Mouse (Mus musculus) embryo, embryonic 10.5 days (tissue): ENCODE measurements around the gene Tff2.

Source experiments
- DNase-seq: peaks from one replicate; pipeline ENCODE4 v3.0.0-alpha.2; 2015; ENCODE audit warnings: low spot score

The Tff2 gene

DNA sequence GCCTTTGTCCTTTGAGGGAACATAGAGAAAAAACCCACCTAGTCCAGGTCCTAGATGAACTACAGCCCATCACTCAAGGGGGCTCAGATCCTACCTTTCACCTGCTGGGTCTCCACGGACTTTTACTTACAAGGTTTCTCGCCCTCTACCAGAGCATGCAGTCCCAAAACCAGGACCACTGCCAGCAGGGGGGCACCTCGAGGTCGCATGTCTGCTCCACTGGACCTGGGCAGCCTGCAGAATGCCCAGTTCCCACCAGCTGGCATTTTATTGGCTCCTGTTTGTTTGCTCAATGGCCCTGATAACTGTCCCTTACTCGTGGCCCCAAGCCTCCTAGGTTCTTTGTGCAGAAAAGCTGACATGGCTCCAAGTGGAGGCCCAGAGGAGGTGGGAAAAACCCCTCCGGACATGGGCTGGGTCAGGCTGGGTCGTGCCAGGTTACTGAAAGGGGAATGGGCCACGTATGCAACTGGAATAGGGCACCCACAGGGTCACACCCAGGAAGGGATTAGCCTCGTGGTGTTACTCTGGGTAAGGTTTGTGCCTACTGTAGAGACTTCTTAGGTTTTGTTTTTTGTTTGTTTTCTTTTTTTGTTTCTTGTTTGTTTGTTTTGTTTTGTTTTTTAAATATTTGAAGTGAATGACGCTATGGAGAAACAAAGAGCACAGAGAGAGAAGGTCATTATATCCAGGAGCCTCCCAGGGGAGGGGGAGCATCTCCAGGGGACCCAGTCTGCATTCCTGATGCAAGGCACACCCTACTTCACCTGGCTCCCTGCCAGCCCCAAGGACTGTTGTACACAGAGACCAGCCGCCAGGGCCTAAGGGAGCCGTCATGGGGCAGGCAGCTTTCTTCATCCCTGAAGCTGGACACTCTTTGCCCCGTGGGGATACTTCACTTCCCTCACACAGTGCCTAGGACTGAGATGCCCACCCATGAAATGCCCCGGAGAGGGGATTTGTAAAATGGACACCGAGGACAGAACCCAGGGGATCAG lies at the start of gene Tff2:
Gene Tff2 (minus strand): TSS at position 243 of the 998 bp plus-strand sequence.
- no peak for DNase-seq

- DNase-seq, result no peak
Measured at GRCm38 (mm10) chr17:31193360-31193759, 49.3 kb upstream of the Tff2 start.

DNA sequence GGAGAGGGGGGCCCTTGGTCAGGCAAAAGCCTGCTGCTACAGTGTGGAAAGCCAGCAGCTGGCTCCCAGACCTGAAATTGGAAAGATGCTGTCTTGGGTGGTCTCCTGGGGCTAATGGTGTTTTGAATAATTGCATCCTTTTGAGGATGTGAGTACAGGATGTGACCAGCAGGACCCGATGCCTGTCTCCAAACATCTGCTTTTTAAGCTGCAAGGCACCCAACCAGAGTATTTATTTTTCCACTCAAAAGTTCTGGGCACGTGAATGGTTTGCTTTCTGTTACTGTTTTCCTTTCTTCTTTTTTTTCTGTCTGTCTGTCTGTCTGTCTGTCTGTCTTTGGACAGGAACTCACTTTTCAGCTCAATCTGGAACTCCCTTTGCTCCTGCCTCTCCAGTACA lies 48.6 kb upstream of the Tff2 start:
- DNase-seq, result peak; percentile 15

DNA sequence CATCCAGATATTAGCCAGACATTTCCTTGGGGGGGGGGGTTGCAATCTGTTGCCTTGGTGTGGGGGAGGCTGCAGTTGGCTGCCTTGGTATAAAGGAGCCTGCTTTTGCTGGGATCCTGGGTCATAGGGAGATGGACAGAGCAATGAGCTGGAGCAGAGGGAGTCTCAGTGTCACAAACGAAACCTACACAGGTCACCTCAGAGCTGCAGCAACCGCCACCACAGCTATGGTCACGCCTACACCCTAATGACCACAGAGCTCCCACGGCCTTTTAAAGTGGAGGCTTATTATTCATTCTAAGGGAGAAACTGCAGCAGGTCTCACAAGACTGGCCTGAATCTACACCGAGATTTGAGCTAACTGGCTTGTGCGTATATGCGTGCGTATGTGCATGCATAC lies 47.7 kb upstream of the Tff2 start:
- DNase-seq, result no peak

- peak; percentile 82 for DNase-seq
Measured at GRCm38 (mm10) chr17:31187370-31187769, 43.3 kb upstream of the Tff2 start.

GRCm38 (mm10) chr17:31184269-31184990 lies 40.3 kb upstream of the Tff2 start:
- no peak for DNase-seq

GRCm38 (mm10) chr17:31183180-31183974 lies 39.3 kb upstream of the Tff2 start:
- no peak for DNase-seq

DNA sequence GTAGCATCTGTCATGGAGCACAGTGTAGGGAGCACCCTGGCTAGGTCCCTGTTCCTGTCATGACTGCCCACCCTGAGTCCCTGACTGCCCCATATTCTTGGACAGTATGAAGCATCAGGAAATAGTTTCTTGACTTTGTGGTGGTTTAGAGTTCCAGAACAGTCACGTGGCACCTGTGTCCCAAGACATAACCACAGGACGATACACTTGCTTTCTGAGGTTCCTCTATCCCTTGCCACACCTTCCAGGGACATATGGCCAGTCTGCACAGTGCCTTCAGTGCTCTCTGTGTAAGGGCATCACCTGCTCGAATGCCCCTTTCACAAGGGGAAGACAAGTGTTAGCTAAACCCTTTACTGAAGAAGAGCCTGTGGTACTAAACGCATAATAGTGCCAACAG lies 37.4 kb upstream of the Tff2 start:
- DNase-seq, result no peak

DNA sequence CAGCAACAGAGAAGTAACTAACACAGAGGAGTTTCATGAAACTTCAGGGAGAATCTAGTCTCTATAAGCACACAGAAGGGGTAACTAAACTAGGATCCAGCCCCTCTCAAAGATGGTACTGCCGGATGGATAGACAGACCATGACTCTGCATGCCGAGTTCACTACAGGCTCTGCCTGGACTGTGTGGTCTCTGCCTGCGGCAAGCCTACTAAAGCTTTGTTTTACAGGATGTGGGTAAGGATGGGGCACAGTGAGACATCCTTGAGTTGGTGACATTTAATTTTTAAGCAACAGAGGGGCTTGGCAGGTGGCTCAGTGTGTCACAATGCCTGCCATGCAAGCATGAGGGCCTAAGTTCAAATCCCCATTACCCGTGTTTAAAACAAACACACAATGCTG lies 32.2 kb upstream of the Tff2 start:
- DNase-seq, result no peak

DNA sequence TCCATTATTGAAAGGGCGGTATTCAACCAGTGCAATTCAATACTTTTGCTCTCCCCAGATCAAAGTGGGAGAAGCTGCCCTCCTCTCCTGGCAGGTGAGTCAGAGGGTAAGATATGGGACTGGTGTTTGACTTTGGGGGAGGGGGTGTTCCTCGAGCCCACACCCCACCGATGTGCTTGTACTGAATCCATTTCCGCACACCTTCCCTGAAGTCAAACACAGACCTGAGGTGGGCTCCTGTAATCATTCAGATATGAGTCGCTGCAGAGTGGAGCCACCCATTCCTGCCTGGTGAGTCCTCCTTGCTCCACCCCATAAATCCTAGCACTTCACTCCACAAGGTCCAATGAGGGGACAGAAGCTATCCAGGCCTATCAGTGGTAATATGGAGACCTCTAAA lies 25.7 kb upstream of the Tff2 start:
- no peak for DNase-seq

DNA sequence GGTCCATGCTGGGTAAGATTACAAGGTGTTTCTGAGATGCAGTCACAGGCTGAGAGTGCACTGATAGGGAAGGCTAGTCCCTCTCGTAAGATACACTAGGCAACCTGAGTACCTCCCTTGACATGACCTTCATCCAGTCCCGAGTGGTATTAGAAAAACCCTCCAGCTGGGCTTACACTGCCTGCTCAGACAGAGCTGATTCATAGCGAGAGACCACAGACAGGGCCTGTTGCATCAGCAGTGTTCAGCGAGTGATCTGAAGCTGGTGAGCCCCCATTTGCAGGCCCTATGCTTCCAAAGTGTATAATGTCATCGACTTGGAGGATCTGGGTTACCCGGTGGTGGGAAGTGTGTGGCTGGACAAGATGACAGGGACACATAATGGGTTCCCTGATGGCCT lies 21.0 kb upstream of the Tff2 start, which contains the start of gene Tff1:
Gene Tff1 (minus strand): TSS at position 151 of the 400 bp plus-strand sequence.
- DNase-seq, result no peak

- no peak for DNase-seq
Measured at GRCm38 (mm10) chr17:31163821-31164220, 19.7 kb upstream of the Tff2 start.

DNA sequence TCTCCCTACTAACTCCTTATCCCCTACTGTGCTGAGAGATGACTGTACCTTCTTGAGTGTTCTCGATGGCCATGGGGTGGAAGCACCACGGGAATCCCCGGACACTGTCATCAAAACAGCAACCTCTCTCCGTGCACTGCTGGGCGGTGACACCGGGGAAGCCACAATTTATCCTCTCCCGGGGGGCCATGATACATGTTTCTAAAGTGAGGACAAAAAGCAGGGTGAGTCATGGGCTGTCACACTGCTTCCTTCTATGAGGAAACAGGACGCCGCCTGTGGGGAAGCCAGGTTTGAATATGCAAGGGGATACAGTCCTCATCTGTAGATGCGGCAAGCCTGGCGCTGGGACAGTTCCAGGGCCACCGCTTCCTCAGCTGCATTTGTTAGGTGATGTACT lies 18.5 kb upstream of the Tff2 start:
- no peak for DNase-seq

GRCm38 (mm10) chr17:31160291-31160690 lies 16.2 kb upstream of the Tff2 start:
- DNase-seq, result no peak

DNA sequence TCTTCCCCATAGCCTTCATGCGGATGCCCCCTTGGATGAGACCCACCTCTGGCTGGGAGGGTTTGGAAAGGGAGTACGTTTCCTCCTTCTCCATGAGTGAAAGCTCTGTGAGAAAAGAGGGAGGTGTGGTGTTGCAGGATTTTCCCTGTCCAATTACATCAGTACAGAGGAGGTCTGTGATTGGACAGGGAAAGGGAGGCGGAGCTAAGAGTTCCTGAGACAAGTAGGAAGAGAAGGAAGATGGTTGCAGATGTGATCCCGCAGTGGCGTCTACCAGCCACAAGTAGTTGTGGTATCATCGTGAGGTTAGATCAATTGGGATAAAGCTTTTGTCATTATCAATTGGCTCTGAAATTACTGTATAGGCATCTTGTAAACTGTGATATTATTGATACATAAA lies 13.8 kb upstream of the Tff2 start:
- no peak for DNase-seq

DNA sequence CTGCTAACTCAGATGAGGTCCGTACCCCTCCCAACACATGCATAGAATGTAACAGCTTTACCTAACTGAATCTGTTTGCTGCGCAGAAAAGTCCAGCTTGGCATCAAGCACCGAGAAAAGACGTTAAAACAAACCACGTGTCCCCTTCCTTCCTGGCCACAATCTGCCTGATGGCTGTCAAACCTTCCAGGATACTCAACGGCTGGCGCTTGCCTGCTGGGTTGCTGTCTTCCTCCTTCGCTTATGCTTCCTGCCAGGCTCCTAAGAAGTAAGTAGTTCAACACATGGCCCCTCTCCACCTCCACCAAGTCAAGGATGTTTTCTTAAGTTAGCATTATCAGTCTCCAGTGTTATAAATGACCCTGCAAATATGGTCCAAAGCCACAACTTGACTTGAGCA lies 9.7 kb upstream of the Tff2 start:
- no peak for DNase-seq

DNA sequence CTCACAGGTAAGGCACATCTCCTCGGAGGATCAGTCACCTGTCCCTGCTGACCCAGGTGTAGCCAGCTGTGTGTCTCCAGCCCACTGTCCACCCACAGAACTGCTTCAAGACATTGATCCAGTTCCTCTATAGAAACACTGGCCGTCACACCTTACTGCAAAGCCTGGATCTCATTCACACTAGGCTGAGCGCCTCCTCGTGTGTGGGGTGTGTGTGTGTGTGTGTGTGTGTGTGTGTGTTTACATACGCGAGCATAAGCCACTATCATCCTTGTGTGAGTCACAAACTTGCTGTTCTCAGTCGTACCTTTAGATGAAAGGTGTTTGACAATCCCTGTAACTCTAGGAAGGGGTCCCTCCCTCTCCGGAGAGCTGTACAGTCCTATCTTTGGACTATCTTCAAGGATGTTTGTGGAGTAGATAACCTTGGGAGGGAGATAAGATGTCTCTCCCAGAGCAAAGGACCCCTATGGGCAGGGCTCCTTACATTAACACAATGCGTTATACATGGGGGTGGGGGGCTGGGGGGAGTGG lies 9.0 kb upstream of the Tff2 start:
- no peak for DNase-seq

DNA sequence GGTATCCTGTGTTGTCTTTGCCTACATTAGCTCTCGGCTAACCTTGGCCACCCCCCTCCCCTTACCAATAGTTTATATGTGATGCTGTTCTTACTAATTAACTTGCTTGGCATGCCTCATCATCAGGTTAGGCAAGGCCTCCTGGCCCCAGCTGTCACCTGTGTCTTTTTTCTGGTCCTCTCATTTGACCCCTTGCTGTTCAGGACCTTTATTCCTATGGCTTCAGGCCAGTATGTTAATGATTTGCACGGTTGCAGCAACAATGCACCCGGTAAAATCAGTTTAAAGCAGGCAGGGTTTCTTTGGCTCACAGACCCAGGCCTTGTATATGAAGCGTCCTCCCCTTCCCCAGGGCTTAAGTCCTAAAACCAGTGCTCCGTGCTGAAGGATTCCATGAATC lies 8.4 kb upstream of the Tff2 start:
- no peak for DNase-seq

- no peak for DNase-seq
Measured at GRCm38 (mm10) chr17:31145998-31146397, 1.9 kb upstream of the Tff2 start.

DNA sequence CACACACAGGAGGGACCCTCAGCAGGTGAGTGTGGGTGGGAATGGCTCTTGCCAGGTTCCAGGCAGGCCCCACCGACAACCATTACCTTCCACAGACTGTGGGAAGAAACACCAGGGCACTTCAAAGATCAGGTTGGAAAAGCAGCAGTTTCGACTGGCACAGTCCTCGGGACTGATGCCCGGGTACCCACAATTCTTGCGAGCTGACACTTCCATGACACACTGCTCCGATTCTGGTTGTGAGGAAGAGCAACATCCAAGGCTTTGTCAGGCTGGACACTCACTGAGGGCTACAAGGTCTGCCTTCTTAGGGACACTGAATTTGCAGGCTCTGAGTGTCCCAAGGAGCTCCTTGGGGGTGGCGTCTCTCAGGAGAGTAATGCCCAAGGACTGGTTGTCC lies 2.0 kb downstream of the Tff2 start:
- DNase-seq, result no peak

- DNase-seq, result peak; percentile 85
Measured at GRCm38 (mm10) chr17:31138398-31138797, 5.7 kb downstream of the Tff2 start.

GRCm38 (mm10) chr17:31136821-31137220 lies 7.3 kb downstream of the Tff2 start:
- no peak for DNase-seq
